Mouse (Mus musculus) G1E (cell line): ENCODE results near the gene Synj1. TPM values are rescaled to one million over a fixed set of nuclear protein-coding genes. Genes with fewer than 3 reads are reported as not detected.

Experiments used
- ATAC-seq: 2 replicates; pipeline ENCODE4 v1.8.0; 2016; ENCODE audit warnings: mild to moderate bottlenecking; ENCODE audit not compliant: insufficient number of reproducible peaks, poor library complexity, low FRiP score, severe bottlenecking; ENCODE audit errors: extremely low read depth
- DNase-seq: peaks from one replicate; pipeline ENCODE4 v3.0.0; 2012; ENCODE audit warnings: low spot score
- H3K27me3 ChIP-seq: 2 replicates; pipeline ENCODE4 v1.6.1; 2012; ENCODE audit warnings: mild to moderate bottlenecking, low read length, inconsistent platforms; ENCODE audit not compliant: insufficient read depth
- H3K36me3 ChIP-seq: replicated peaks from 2 replicates; pipeline ENCODE3; 2012; ENCODE audit warnings: mild to moderate bottlenecking, inconsistent platforms
- H3K4me1 ChIP-seq: 2 replicates; pipeline ENCODE4 v1.6.1; 2012; ENCODE audit warnings: low read depth, low read length, inconsistent platforms, mixed read lengths; ENCODE audit not compliant: insufficient read depth
- H3K4me3 ChIP-seq: 2 replicates; pipeline ENCODE4 v1.5.1; 2012; ENCODE audit warnings: low read depth, mild to moderate bottlenecking, inconsistent platforms, low read length, moderate library complexity, mixed read lengths
- H3K9me3 ChIP-seq: replicated peaks from 2 replicates; pipeline ENCODE4 v1.6.1; 2012; ENCODE audit warnings: inconsistent platforms
- CTCF ChIP-seq: IDR thresholded peaks from 2 replicates; pipeline ENCODE4 v1.5.1; 2012; ENCODE audit warnings: low read depth, low read length, inconsistent platforms, mixed read lengths
- GATA1 ChIP-seq: IDR thresholded peaks from 2 replicates; pipeline ENCODE4 v1.6.1; 2012; ENCODE audit warnings: borderline replicate concordance, low read length, inconsistent platforms, mixed read lengths
- GATA2 ChIP-seq: IDR thresholded peaks from 2 replicates; pipeline ENCODE4 v1.6.1; 2012; ENCODE audit warnings: low read depth, low read length, inconsistent platforms, borderline replicate concordance
- POLR2AphosphoS5 ChIP-seq: IDR thresholded peaks from 2 replicates; pipeline ENCODE4 v1.6.1; 2012; ENCODE audit warnings: low read depth, low read length, inconsistent platforms; ENCODE audit not compliant: insufficient replicate concordance
- TAL1 ChIP-seq: conservative IDR thresholded peaks from 2 replicates; pipeline ENCODE4 v1.6.1; 2012; ENCODE audit warnings: low read depth, low read length, inconsistent platforms, mixed read lengths
- polyA plus RNA-seq: library from polyadenylated mRNA; stranded (reverse); fragments of >175 nt; gene quantifications from 2 replicates; pipeline ENCODE4 v1.2.3, GENCODE M21; 2012
- total RNA-seq, 2 experiments: library from RNA; stranded (forward) in 1 of 2; stranded (reverse) in 1 of 2; fragments of 200-1000 nt in 1 of 2; fragments of >200 nt in 1 of 2; fragmentation: Nextera tagmentation in 1 of 2; gene quantifications; 2 replicates each; pipeline ENCODE4 v1.2.3; 2014 to 2017

Gene Synj1
- total and polyA plus RNA-seq, 3 experiments = 37.7 to 118 (median 64.8) TPM

DNA sequence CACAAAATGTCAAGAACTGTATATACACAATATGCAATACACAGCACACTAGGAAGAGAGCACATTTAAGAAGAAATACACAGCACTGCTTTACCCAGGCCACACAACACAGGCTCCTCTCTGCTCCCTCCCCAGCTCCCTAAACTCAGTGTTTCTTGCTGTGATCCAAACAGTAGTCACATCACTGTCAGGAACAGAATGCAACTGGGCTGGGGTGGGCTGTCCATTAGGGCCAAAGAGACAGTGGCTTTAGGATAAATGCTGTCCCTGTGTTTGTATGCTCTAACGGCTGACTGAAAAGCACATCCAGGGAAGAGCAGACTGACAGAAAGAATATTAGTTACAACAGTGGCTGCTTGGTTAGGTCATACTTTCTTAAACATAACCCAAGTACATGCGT, 18.8 kb upstream of the Synj1 start:
- TF ChIP-seq POLR2AphosphoS5 (no peak), TAL1 (no peak), CTCF (no peak), GATA1 (no peak), GATA2 (no peak)
- H3K36me3 ChIP-seq = peaks cover 93% of the 10 kb centered on the region
- no peaks in the 10 kb centered on the region for H3K9me3 ChIP-seq
- DNase-seq = no peak
- no peak overlapping the region for H3K4me3 ChIP-seq
- H3K4me1 ChIP-seq = peaks cover 7% of the 10 kb centered on the region
- no peak for ATAC-seq
- H3K27me3 ChIP-seq = no peaks in the 10 kb centered on the region

DNA sequence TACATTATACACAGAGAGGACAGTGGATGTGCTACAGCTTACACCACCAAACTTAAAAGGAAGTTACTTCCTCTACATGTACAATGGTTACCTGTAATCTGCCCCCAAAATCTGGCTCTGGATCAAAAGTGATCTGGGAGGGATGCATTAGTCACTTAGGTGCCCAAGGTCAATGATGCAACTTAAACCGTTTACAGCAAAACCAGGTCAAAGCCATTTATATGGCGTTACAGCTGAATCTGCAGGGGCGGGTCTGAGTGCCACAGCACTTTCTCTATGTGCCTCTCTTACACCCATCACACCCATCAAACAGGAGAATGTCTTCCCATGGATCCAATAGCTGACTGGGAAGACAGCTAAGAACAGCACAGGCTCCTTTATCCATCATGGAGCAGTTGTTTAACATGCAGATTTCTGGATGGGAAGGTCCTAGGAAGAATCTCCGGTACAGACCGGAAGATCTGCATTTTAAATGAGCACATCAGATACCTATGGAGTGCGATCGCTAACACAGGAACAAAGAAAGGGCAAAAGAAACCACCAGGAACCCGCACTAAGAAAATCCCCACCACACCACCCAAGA, 18.1 kb upstream of the Synj1 start:
- ATAC-seq (no peak), DNase-seq (no peak)
- no peak overlapping the region for H3K4me3 ChIP-seq
- peaks cover 7% of the 10 kb centered on the region for H3K4me1 ChIP-seq
- peaks cover 94% of the 10 kb centered on the region for H3K36me3 ChIP-seq
- no peak for TF ChIP-seq GATA2
- H3K27me3 ChIP-seq = no peaks in the 10 kb centered on the region
- no peaks in the 10 kb centered on the region for H3K9me3 ChIP-seq

DNA sequence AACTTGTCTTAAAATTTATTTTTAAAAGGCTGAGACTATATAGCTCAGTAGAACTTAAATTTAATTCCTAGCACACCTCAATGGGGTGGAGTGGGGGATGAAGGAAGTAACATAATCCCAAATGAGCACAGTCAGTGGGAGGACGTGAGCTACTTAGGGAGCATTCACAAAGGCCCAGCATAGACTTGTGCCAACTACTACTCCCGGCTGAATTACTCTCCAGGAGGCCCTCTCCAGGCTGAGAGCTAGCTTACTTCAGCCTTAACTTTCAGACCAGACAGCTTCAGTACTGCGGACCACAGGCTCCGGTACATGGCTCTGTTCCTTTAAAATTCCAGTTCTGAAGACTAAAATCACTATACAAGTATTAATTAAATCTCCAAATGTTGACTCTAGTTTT, 15.2 kb upstream of the Synj1 start:
- DNase-seq (no peak), ATAC-seq (no peak)
- no peaks in the 10 kb centered on the region for H3K27me3 ChIP-seq
- H3K36me3 ChIP-seq = peaks cover 92% of the 10 kb centered on the region
- TF ChIP-seq POLR2AphosphoS5 (no peak), GATA1 (no peak), CTCF (no peak), GATA2 (no peak), TAL1 (no peak)
- peaks cover 3% of the 10 kb centered on the region; the same call in 1 of the 2 replicates for H3K9me3 ChIP-seq
- H3K4me3 ChIP-seq = no peak overlapping the region
- peaks cover 2% of the 10 kb centered on the region for H3K4me1 ChIP-seq

DNA sequence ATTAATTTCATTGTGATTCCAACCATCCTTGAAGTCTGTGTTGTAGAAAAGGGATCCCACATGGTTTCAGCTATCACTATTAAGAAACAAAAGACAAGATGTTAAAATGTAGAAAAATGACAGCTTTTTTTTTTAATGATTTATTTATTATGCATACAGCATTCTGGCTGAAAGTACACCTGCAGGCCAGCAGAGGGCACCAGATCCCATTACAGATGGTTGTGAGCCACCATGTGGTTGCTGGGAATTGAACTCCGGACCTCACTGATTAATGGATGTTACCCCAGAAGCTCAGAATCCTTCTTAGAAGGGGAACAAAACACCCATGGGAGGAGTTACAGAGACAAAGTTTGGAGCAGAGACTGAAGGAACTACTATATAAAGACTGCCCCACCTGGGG, 12.3 kb upstream of the Synj1 start:
- DNase-seq (no peak), ATAC-seq (no peak)
- Histone ChIP-seq H3K4me3 (no peak overlapping the region), H3K9me3 (peaks cover 3% of the 10 kb centered on the region; the same call in 1 of the 2 replicates), H3K36me3 (peaks cover 96% of the 10 kb centered on the region), H3K4me1 (peaks cover 3% of the 10 kb centered on the region; the same call in 1 of the 2 replicates), H3K27me3 (no peaks in the 10 kb centered on the region)
- no peak for TF ChIP-seq POLR2AphosphoS5
- TF ChIP-seq CTCF = no peak
- TF ChIP-seq TAL1 = no peak
- no peak for TF ChIP-seq GATA2
- no peak for TF ChIP-seq GATA1

DNA sequence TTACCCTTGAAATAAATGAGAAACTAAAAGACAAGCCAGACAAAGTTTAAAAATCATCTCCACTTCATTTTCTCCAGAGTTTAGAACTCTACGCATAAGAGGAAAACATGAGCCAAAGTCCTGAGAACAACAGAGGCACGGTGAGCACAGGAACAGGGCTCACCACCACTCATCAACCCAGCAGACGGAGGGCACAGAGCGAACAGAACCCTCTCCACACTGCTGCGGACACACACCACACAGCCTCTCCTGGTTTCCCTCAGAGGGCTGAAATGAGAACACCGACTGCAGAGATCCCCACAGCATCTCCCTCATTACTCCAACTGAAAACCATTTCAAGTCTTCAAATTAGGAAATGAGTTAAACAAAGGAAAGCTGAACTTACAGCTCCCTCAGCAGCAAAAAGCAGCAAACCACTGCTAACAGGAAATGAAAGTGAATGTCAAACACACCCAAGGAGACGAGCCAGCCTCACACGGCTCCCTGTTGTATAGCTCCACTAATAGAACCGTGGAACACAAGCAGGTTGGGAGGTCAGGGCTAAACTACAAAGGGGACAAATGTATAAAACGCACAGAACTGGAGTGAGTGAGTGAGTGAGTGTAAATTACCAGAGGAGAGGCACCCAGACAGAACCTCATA, 9.9 kb upstream of the Synj1 start:
- TF ChIP-seq GATA2 (no peak), CTCF (no peak), TAL1 (no peak), GATA1 (no peak), POLR2AphosphoS5 (no peak)
- DNase-seq (no peak), ATAC-seq (no peak)
- Histone ChIP-seq H3K36me3 (peaks cover 89% of the 10 kb centered on the region), H3K4me1 (peaks cover 3% of the 10 kb centered on the region; the same call in 1 of the 2 replicates), H3K27me3 (no peaks in the 10 kb centered on the region), H3K9me3 (peaks cover 3% of the 10 kb centered on the region; the same call in 1 of the 2 replicates), H3K4me3 (no peak overlapping the region)

DNA sequence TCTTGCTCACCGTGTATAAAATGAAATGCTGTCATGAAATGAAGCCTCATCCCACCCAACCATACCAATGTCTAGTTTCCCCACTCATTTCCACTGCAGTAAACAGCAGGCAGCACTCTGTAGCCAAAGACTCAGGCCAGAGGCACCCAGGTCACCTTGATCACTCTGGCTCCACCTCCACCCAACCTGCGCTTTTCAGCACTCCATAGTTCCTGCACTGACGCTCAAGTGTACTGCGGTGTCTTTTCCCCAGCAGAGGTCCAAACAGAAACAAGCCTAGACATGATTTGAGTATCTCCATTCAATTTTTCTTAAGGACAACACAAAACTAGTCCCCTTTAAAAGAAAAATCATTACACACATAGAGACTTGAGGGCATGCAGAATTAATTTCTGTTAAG, 8.4 kb upstream of the Synj1 start:
- Histone ChIP-seq H3K36me3 (peaks cover 88% of the 10 kb centered on the region), H3K4me3 (no peak overlapping the region), H3K27me3 (no peaks in the 10 kb centered on the region), H3K9me3 (peaks cover 3% of the 10 kb centered on the region; the same call in 1 of the 2 replicates), H3K4me1 (peaks cover 3% of the 10 kb centered on the region; the same call in 1 of the 2 replicates)
- no peak for ATAC-seq
- TF ChIP-seq CTCF (no peak), GATA2 (no peak), TAL1 (no peak), GATA1 (no peak), POLR2AphosphoS5 (no peak)
- DNase-seq = no peak
